Mouse (Mus musculus): Measurements from ENCODE around the gene Tmem132b.

DNA sequence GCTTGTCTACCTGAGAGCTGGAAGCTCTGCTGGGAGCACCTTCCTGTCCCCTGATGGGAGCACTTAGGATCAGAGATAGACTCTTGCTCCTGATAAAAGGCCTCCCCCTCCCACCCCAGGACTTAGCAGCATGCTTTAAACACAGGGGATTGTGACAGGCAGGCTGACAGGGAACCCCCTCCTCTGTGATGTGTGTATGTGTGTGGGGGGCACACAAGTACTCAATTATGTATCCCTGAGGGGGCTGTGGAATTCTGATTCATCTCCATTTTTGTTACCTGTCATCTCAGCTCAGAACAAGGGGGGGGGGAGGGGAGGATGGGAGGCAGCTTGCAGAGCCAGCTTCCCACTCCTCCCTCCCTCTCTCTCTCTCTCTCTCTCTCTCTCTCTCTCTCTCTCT lies 36.9 kb downstream of the Tmem132b start:
- TF ChIP-seq CTCF (conservative IDR thresholded peaks at IDR 0.05; ENCODE audit: insufficient read depth, insufficient read length, low read depth, low read length): no peak
- no peak for TF ChIP-seq POLR2A (IDR thresholded peaks at IDR 0.05; ENCODE audit: low read depth, low read length)
